Mouse (Mus musculus) cerebellum, adult 2 months (tissue): ENCODE measurements at regions not wholly inside any gene's neighbourhood (a gene's known extent, or its start where the extent isn't known, plus 50 kb on each side); places are given as distances from the start of the nearest gene placed in this dataset.

ENCODE experiments used
- CTCF ChIP-seq: fragments of 200-500 bp; IDR thresholded peaks from 2 replicates; pipeline ENCODE4 v1.5.1; 2011; ENCODE audit warnings: low read depth, mild to moderate bottlenecking, control low read depth, low read length, moderate library complexity, borderline replicate concordance; ENCODE audit not compliant: insufficient read depth
- POLR2A ChIP-seq: fragments of 200-500 bp; IDR thresholded peaks from 2 replicates; pipeline ENCODE4 v1.6.1; 2011; ENCODE audit warnings: low read length, control low read depth, borderline replicate concordance; ENCODE audit not compliant: insufficient read depth

DNA sequence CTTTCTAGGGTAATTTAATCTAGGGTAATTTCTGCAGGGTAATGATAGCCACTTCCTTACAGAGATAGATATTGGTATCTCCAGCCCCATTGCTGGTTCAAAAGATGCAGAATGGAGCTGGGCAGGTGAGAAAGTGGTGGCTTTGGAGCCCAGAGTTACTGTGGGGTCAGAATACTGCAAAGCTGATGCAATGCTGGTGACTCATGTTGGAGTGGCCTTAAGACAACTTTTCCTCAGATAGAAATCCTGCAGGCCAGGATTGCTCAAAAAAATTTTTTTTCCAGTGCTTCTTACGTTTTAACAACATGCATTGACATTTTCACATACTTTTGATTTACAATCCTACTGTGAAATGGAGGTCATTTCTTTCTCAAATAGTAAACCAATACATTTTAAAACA, 305.8 kb downstream of the Isl1 start:
- no peak for TF ChIP-seq CTCF
- no peak for TF ChIP-seq POLR2A
